In genomic region chrX:75475182-75475644, GRCm38 (mm10) we compare ENCODE assay signal across 8 mouse cellular contexts. TPM values are rescaled to one million over a fixed set of nuclear protein-coding genes. Genes with fewer than 3 reads are reported as not detected.
DNase-seq lines count a peak whose midpoint lies in the region; ATAC-seq and TF ChIP-seq lines count a peak whose summit lies in the region.
"Not testable (repeated sequence)": the region's sequence is repeated elsewhere in the genome, so short reads cannot be mapped to it uniquely, and the experiment has no call there.

No protein-coding gene starts in this region.

- not testable (repeated sequence) for TF ChIP-seq POLR2A in liver, adult 2 months (IDR thresholded peaks at IDR 0.05; ENCODE audit: extremely low read depth, insufficient read depth, low read length); myocyte (IDR thresholded peaks at IDR 0.05; ENCODE audit: insufficient read length, low read depth)

- H3K4me3 ChIP-seq in forebrain, embryonic 10.5 days = peak overlapping the region; percentile 47
- H3K4me3 ChIP-seq in heart, embryonic 14.5 days (ENCODE audit: control insufficient read depth in 1 of 2, insufficient read depth in 1 of 2, low read depth in 1 of 2, low read length in 2 of 2) = peak overlapping the region; percentile 30 to 54
- peak overlapping the region; percentile 32; the same call in 1 of the 2 replicates for H3K4me3 ChIP-seq in kidney, postnatal 0 days (replicated peaks; ENCODE audit: low read depth, low read length)
- H3K4me3 ChIP-seq in liver, adult 2 months (ENCODE audit: insufficient read depth, low read depth, low read length) = peak overlapping the region; percentile 49; the same call in 1 of the 2 replicates
- H3K4me3 ChIP-seq in myocyte = not testable (repeated sequence)

- DNase-seq in B cell, adult 2 months = peak; percentile 35 to 38
- peak; percentile 28 for DNase-seq in c-Kit-positive CD71-positive TER-119-negative erythroid progenitor cells, embryonic 14.5 days (ENCODE audit: low read depth)
- peak; percentile 67 for DNase-seq in forebrain, embryonic 10.5 days (ENCODE audit: extremely low spot score, low spot score)
- peak; percentile 44 for DNase-seq in kidney, postnatal 0 days (ENCODE audit: low spot score)
- not testable (repeated sequence) for DNase-seq in liver, adult 2 months (ENCODE audit: extremely low read depth, low read depth, low spot score)
- DNase-seq in splenic B cell, adult 2 months (ENCODE audit: low read depth, low spot score) = peak; percentile 25

- H3K79me2 ChIP-seq in liver, adult 2 months (ENCODE audit: control insufficient read depth, insufficient read depth, low read length); myocyte (ENCODE audit: control insufficient read depth, insufficient read depth): not testable (repeated sequence)

- not testable (repeated sequence) for H3K36me3 ChIP-seq in forebrain, embryonic 10.5 days (replicated peaks); heart, embryonic 14.5 days (ENCODE audit: control insufficient read depth, insufficient read depth, low read length); kidney, postnatal 0 days (ENCODE audit: insufficient read depth, low read length); liver, adult 2 months (ENCODE audit: control insufficient read depth, insufficient read depth, low read length); myocyte (ENCODE audit: control insufficient read depth, insufficient read depth); splenic B cell, adult 2 months (ENCODE audit: control insufficient read depth, insufficient read depth, low read length, poor library complexity, severe bottlenecking)

- not testable (repeated sequence) for H3K4me1 ChIP-seq in forebrain, embryonic 10.5 days; heart, embryonic 14.5 days (ENCODE audit: control insufficient read depth in 2 of 2, insufficient read depth in 2 of 2, low read length in 2 of 2); kidney, postnatal 0 days (replicated peaks; ENCODE audit: insufficient read depth, low read length); liver, adult 2 months (ENCODE audit: control insufficient read depth, insufficient read depth, low read length)

- 17% methylated on average over 37 of the region's 37 CpGs for WGBS in forebrain, embryonic 10.5 days
- WGBS in heart, embryonic 14.5 days = 18% methylated on average over 37 of the region's 37 CpGs
- WGBS in kidney, postnatal 0 days = 28% methylated on average over 37 of the region's 37 CpGs
- 2% methylated on average over 37 of the region's 37 CpGs for WGBS in liver, adult 2 months

- TF ChIP-seq CTCF in kidney, postnatal 0 days (IDR thresholded peaks at IDR 0.05; ENCODE audit: low read depth); liver, adult 2 months (IDR thresholded peaks at IDR 0.05; ENCODE audit: low read depth, low read length): not testable (repeated sequence)

- H3K9ac ChIP-seq in heart, embryonic 14.5 days (ENCODE audit: low read length) = 0 out of 2 replicates have a peak overlapping the region, but pooled peaks have one; percentile 46
- H3K9ac ChIP-seq in kidney, postnatal 0 days (ENCODE audit: low read depth, low read length) = 0 out of 2 replicates have a peak overlapping the region, but pooled peaks have one; percentile 42
- H3K9ac ChIP-seq in liver, adult 2 months (ENCODE audit: low read depth, low read length) = not testable (repeated sequence)

- peak overlapping the region; percentile 57 for H3K4me2 ChIP-seq in heart, embryonic 14.5 days (ENCODE audit: low read length)
- H3K4me2 ChIP-seq in kidney, postnatal 0 days (ENCODE audit: low read length) = peak overlapping the region; percentile 52
- H3K4me2 ChIP-seq in myocyte (ENCODE audit: low read depth) = peak overlapping the region; percentile 42

- H3K27ac ChIP-seq in forebrain, embryonic 10.5 days = peak overlapping the region; percentile 68; the same call in 1 of the 2 replicates
- H3K27ac ChIP-seq in heart, embryonic 14.5 days (replicated peaks in 1 of 2; ENCODE audit: control insufficient read depth in 1 of 2, insufficient read depth in 1 of 2, low read depth in 2 of 2, low read length in 2 of 2); kidney, postnatal 0 days; liver, adult 2 months (replicated peaks; ENCODE audit: insufficient read depth, low read depth, low read length): not testable (repeated sequence)

- H3K9me3 ChIP-seq in forebrain, embryonic 10.5 days; heart, embryonic 14.5 days (ENCODE audit: control insufficient read depth, low read length); kidney, postnatal 0 days (replicated peaks; ENCODE audit: low read length): not testable (repeated sequence)

- ATAC-seq in heart, embryonic 14.5 days (ENCODE audit: insufficient number of reproducible peaks, insufficient read depth, low FRiP score, low read depth) = 0 out of 2 replicates have a peak, but pooled peaks have one; percentile 39
- ATAC-seq in kidney, postnatal 0 days (replicated peaks; ENCODE audit: low FRiP score, low read depth) = peak; percentile 78

- not testable (repeated sequence) for H3ac ChIP-seq in myocyte (ENCODE audit: control insufficient read depth, insufficient read length)

- not testable (repeated sequence) for H3K27me3 ChIP-seq in forebrain, embryonic 10.5 days (ENCODE audit: poor library complexity, severe bottlenecking); heart, embryonic 14.5 days (ENCODE audit: control insufficient read depth, insufficient read depth, low read length); kidney, postnatal 0 days (ENCODE audit: insufficient read depth, low read length); liver, adult 2 months (ENCODE audit: control insufficient read depth, insufficient read depth, low read length); myocyte (ENCODE audit: control insufficient read depth, insufficient read depth, insufficient read length); splenic B cell, adult 2 months (ENCODE audit: control insufficient read depth, insufficient read depth, low read length, poor library complexity, severe bottlenecking)

RNA-seq across cellular contexts. Expression of gene Vbp1, which starts 38.9 kb away (rescaled TPM):
- 200 and 201 TPM in 2 replicates for polyA plus RNA-seq in forebrain, embryonic 10.5 days (2016; fragmentation: Nextera tagmentation; extraction: Ambion mirVana)
- 156 and 169 TPM in 2 replicates for polyA plus RNA-seq in heart, embryonic 14.5 days (2014; fragmentation: Nextera tagmentation; extraction: Ambion mirVana)
- 174 and 189 TPM in 2 replicates for polyA plus RNA-seq in kidney, postnatal 0 days (2015; fragmentation: Nextera tagmentation; extraction: Ambion mirVana)
- total RNA-seq in liver, adult 2 months (2014; rRNA removed) = 15.2 and 18.4 TPM in 2 replicates
- polyA plus RNA-seq in liver, adult 2 months (2012; rRNA removed) = 1.2 TPM in 2 replicates
- 26.1 TPM for polyA plus RNA-seq in myocyte (2012; fragmentation: generic; extraction: Trizol)

RNA-seq across cellular contexts. Expression of gene Brcc3, which starts 58.8 kb away (rescaled TPM):
- 75.7 and 84.5 TPM in 2 replicates for polyA plus RNA-seq in forebrain, embryonic 10.5 days (2016; fragmentation: Nextera tagmentation; extraction: Ambion mirVana)
- 49.8 and 50.2 TPM in 2 replicates for polyA plus RNA-seq in heart, embryonic 14.5 days (2014; fragmentation: Nextera tagmentation; extraction: Ambion mirVana)
- polyA plus RNA-seq in kidney, postnatal 0 days (2015; fragmentation: Nextera tagmentation; extraction: Ambion mirVana) = 51.4 and 54.4 TPM in 2 replicates
- total RNA-seq in liver, adult 2 months (2014; rRNA removed) = 14.0 and 14.6 TPM in 2 replicates
- 8.7 and 9.1 TPM in 2 replicates for polyA plus RNA-seq in liver, adult 2 months (2012; rRNA removed)
- polyA plus RNA-seq in myocyte (2012; fragmentation: generic; extraction: Trizol) = 6.1 TPM

RNA-seq across cellular contexts. Expression of gene Mtcp1, which starts 58.8 kb away (rescaled TPM):
- 9.1 and 9.3 TPM in 2 replicates for polyA plus RNA-seq in forebrain, embryonic 10.5 days (2016; fragmentation: Nextera tagmentation; extraction: Ambion mirVana)
- polyA plus RNA-seq in heart, embryonic 14.5 days (2014; fragmentation: Nextera tagmentation; extraction: Ambion mirVana) = 8.6 and 8.8 TPM in 2 replicates
- polyA plus RNA-seq in kidney, postnatal 0 days (2015; fragmentation: Nextera tagmentation; extraction: Ambion mirVana) = 5.9 and 6.3 TPM in 2 replicates
- 8.8 and 9.5 TPM in 2 replicates for total RNA-seq in liver, adult 2 months (2014; rRNA removed)
- 1.7 and 2.1 TPM in 2 replicates for polyA plus RNA-seq in liver, adult 2 months (2012; rRNA removed)
- 1.1 TPM for polyA plus RNA-seq in myocyte (2012; fragmentation: generic; extraction: Trizol)

RNA-seq across cellular contexts. Expression of gene Cmc4, which starts 58.8 kb away (rescaled TPM):
- 14.7 and 15.9 TPM in 2 replicates for polyA plus RNA-seq in forebrain, embryonic 10.5 days (2016; fragmentation: Nextera tagmentation; extraction: Ambion mirVana)
- polyA plus RNA-seq in heart, embryonic 14.5 days (2014; fragmentation: Nextera tagmentation; extraction: Ambion mirVana) = 22.1 and 23.9 TPM in 2 replicates
- 28.1 and 32.3 TPM in 2 replicates for polyA plus RNA-seq in kidney, postnatal 0 days (2015; fragmentation: Nextera tagmentation; extraction: Ambion mirVana)
- 4.6 and 5.0 TPM in 2 replicates for total RNA-seq in liver, adult 2 months (2014; rRNA removed)
- polyA plus RNA-seq in liver, adult 2 months (2012; rRNA removed) = 2.2 and 2.9 TPM in 2 replicates
- 1.4 TPM for polyA plus RNA-seq in myocyte (2012; fragmentation: generic; extraction: Trizol)

Comparison
In these comparisons a context has a peak if more than half of its experiments do, and no peak if none do; other contexts are left out.
1. RNA of gene Vbp1, which starts 38.9 kb away (polyA plus RNA-seq): 200 to 201 TPM in forebrain, embryonic 10.5 days, 174 to 189 TPM in kidney, postnatal 0 days, 156 to 169 TPM in heart, embryonic 14.5 days and 26.1 TPM in myocyte (single experiment); 1.2 TPM in liver, adult 2 months; every median in the first group is over 10 times any median in the second.
2. Peak in every context shown above with its lines, with median percentiles within 50 percentile points of each other: H3K4me2 ChIP-seq.